Mouse (Mus musculus) kidney, postnatal 4 days (tissue): Measurements from ENCODE around the gene Tapt1.
A peak's percentile ranks its signal among the peaks of the same experiment; 100 is the strongest.
"Not testable (repeated sequence)": the region's sequence is repeated elsewhere in the genome, so short reads cannot be mapped to it uniquely, and the experiment has no call there.

Experiments used
- DNase-seq, 2 experiments: peaks; one replicate each; pipeline ENCODE4 v3.0.0; 2021; ENCODE audit warnings: mixed read lengths in 2 of 2

The Tapt1 gene

DNA sequence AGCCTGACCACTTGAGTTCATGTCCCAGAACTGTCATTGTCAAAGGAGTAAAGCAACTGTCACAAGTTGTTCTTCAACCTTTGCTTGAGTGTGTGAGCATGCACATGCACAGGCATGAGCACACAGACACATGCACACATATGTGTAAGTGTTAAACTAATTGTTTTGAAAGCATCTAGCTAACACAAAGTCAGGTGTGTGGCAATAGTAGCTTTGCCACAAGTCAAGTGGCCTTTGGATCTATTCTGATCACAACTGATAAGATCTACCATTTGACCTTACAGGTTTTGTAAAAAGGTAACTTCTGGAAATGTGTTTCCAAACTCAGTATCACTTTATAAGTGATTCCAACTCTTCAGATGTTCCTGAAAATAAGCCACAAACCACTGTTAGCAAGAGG lies 39.1 kb downstream of the Tapt1 start:
- no peak for DNase-seq

DNA sequence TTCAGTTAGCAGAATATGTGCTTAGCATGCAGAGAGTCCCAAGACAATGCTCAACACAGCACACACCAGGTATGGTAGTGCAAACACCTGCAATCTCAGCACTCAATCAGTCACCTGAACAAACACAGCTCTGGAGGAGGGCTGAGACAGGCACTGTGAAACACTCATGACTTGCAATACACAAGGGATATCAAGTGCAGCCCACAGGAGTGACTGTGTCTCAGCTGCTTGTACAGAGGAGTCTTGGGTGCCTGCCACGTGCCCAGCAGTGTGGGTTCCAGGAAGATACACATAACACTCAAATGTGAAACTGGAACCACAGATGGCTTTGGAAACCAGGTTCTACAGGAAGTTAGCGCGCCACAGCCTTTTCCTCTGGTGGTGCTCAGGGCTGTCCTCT lies 44.8 kb downstream of the Tapt1 start:
- no peak for DNase-seq

DNA sequence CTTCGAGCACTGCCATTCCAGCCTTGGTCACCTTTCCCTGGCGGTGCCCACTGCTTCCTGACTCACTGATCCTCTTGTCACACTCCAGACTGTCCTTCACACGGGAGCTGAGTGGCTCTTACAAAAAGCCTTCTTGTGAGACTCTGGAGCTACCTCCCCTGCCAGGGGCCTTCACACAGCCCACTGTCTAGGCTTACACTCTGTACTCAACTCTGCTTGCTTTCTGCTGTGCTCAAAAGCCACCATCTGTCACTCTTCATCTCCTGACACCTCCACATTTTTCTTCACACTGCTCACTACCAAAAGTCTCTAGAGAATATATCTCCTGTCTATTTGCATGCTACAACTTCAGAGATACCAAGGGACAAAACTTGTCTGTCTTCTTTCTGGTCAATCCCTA lies 46.0 kb downstream of the Tapt1 start:
- DNase-seq = no peak

DNA sequence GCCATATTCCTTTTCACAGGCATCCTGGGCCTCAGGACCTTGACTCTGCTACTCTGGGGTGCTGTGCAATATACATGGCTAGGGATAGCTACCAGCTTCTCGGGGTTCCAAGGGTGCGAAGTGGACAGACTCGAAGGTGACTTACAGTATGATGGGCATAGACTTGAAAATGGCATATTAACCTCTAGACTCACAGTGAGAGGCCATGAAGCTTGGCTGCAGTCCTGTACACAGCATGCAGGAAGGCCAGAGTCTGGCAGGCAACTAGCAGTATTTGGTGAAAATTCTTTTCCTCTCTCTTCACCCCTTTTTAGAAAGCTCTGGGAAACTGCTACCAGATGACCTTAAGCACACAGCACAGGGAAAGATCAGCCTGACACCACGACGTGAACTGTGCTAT lies 52.4 kb downstream of the Tapt1 start:
- no peak for DNase-seq

DNA sequence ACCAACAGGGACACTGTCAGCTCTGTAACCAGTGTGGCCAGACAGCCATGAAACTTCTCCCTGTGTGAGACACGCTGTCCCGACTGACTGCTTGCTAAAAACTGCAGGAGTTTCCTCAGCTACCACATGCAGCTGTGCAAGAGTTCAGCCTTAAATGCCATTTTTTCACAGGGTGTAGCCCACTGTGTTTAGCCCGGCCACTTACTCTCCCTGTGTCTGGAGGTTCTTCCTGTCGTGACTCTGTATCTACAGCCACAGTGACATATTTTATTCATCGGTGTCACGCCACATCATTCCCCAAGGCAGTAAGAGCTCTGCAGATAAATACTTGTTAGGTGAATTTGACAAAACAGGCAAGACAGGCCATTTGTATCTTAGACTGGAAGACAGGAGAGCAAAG lies 59.6 kb downstream of the Tapt1 start:
- DNase-seq = no peak

DNA sequence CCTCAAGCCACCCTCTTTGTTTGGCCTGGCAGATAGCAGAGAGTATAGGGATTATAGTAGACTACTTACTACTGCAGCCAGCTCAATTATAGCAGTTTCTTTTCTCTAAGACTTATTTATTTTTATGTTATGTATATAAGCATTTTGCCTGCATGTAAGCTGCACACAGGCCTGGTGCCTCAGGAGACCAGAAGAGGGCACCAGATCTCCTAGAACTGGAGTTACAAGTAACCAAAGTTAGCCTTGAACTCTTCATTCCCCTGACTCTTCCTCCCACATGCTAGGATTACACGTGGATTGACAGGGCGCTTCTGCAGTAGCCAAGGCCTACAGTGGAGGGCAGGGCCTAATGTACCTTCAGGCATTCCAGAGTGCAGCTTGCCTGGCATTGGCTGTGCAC lies 60.6 kb downstream of the Tapt1 start:
- peak; percentile 32 to 51 for DNase-seq

DNA sequence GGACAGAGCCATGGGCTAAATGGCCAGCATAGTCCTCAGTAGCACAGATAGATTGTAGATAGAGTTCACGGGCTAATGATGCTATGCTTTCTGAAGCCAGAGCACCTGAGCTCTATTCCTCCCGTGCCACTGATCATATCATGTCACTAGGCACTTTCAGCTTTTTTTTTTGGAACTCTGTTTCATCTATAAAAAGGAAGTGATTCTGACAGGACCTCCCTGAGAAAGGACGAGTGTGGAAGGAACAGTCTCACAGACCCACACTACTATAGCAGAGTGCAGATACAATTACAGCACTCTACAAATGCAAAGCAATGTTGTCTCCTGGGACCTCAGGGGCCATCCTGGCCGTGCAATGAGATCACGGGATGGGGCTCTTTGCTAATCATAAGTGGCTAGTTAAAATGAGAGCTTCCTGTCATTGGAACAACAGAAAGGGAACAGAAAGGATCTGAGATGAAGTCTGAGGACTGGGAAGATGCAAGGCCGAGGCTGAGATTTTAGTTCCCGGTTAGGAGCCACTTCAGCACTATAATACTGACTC lies 62.1 kb downstream of the Tapt1 start:
- DNase-seq = no peak

DNA sequence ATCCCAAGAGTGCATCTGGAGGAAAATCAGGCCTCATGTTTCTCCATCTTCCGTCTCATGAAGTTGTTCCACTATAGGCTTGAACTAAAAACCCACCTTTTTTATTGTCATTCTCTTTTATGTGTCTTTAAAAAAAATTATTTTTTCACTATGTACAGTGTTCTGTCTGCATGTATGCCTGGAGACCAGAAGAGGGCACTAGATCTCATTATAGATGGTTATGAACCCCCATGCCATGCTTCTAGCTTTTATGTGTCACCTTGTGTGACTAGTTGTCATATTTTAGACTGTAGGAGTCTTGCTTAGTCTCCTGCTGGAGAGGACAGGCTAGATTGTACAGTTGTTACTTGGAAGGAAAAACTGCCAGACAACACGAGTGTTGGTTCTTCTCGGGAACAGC lies 63.1 kb downstream of the Tapt1 start:
- DNase-seq = no peak

DNA sequence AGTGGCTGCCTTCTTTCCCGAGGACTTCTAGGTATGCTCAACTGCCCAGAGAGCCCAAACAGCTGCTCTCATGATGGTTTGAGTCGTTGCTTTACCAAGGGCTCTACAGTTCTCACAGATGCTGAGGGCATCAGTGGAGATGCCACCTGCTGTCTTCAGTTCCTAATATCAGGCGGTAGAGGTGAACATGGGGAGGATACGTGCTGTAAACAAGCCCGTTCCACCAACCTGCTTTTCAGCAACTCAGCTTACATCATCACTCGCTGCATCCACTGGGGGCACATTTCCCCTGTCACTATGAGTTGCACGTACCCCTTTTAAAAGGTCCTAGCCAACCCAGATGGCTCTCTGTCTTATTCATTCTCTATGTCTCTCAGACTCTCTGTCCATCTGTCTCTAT lies 63.6 kb downstream of the Tapt1 start:
- DNase-seq = no peak

DNA sequence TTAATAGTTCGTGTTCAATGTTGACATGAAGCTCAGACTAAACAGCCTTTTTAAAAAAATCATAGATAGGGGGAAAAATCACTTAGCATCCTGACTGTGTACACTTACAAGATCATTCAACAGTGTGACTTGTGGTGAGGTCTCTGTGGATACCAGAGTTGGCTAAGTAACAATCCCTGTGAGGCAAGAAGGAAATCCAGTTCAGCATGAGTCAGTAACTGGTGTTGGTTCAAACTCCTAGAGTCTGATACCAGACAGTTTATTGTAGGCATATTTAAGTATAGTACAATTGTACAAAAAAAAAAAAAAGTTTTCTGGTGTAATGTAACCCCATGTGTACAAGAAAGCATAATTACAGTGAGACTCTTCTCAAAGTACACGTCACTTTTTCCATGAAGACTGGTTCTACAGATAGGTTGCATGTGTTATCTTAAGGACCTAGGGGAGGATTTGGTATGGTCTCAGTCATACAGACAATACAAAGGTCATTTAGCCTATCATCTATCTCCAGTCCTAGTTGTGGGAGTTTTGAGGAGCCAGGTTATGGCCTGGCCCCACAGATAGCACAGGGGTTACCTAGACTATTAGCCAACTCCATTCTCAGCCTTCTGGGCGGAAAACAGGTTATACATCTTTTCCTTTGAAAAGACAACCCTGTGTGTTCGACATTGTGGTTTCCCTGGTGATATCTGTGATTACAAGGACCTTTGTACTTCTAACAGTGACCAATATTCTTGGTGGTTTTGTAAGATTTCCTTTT lies 66.6 kb downstream of the Tapt1 start:
- DNase-seq = no peak

DNA sequence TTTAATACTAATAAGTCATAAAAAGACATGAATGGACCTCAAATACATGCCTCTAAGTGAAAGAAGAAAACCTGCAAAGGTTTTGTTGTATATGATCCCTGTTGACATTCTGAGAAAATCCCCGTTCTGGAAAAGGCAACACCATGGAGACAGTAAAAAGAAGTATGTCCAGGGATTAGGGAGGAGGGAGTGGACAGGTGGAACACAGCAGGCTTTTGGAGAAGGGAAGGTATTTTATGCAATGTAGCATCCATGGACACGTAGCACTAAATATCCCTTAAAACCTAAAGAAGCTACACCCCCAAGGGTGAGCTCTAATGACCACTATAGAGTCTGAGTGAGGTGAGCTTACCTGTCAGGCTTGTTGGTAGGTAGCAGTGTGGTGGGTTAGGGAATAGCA lies 67.2 kb downstream of the Tapt1 start:
- no peak for DNase-seq

DNA sequence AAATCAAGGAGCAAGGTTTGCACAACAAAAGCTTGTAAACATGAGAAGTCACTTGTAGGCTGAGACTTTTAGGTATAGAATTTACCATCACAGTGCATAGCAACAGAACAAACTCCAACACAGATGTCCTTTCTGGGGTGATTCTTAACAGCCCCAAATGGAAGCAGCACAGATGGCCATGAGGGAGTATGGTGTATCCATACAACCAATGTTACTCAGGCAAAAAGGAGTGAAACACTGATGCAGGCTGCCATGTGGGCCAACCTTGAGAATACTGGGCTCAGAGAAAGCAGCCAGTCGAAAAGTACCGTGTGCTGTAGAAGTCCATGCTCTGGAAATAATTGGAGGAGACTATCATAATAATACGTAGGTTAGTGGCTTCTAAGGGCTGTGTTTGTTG lies 68.0 kb downstream of the Tapt1 start:
- no peak for DNase-seq

DNA sequence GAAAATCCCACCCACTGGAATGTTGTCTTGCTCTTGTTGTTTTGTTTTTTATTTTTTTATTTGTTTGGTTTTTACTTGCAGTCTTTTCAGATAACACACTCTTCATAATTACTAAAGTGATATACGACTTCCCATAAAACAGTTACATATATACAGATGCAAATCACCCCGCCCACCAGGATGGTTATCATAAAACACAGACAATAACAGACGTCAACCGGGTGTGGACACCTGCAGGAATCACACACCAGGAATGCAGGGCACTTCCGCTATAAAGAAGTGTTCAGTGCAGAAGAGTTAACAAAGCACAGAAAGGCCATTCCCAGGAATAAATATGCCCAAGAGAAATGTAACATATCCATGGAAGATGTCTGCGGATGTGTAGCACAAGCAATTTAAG lies 68.7 kb downstream of the Tapt1 start:
- DNase-seq = no peak

DNA sequence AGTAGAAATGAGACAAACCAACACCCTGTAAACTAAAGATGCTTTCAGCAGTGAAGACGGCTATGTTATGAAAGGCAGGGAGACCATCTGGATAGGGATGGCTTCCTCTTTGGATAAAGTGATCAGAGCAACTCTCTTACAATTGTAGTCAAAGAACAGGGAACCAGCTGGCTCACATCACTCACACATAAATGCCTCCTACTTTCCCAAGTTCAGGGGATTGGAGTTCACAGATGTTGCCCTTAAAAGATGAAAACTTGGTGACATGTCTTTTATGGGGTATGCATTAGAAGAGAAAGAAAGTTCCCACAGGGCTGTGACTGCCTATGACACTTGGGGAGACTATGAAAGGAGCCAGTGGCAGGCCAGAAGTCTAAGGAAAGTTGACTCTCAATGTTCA lies 73.4 kb downstream of the Tapt1 start:
- DNase-seq = peak; percentile 46 to 47

DNA sequence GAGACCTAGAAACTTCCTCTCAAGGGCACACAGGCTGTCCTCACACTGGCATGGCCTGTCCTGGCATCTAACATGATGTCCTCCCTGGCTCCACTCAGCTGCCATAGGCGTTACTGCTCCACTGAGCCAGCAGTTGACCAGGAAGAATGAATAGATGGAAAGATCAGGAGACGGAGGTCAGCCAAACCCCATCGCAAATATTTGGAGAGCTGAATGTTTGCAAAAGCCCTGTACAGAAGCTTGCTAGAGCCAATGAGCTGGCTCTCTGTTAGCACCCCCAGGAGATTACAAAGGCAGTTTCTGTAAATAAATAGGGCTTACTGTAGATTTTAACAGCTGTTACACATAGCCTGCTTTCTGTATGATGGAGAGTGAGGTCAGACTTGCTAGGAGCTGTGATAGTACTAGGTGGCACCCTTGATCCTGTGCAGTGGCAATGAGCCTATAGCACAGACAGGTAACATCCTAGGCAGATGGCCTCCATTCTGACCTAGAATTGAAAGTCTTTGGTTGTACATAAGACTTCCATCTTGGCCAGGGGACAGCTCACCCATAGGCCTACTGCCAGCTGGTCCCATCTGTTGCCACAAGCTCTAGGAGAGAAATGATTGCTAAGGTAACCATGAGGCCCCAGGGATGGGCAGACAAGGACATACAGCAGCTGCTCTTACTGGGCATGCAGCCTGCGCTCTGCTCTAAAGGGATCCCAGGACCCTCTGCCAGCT lies 74.9 kb downstream of the Tapt1 start:
- DNase-seq = peak; percentile 34 to 44

DNA sequence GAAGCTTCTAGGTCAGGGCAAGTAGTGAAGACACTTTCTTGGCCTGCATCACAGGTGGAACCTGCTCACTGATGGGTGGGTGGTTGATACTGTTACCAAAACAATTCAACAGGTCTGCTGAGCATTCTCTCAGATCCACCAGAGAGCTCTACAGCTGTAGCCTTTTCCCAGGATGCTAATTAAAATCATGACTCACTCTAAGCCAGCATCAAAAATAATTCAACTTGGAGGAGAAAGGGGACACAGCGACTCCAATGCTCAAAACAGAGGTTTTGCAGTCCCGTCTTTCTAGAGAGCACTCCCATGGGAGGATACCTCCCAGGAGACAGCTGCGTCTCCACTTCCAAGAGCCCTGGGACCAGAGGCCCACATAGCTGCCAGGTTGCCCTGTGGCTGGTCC lies 78.7 kb downstream of the Tapt1 start:
- no peak for DNase-seq

DNA sequence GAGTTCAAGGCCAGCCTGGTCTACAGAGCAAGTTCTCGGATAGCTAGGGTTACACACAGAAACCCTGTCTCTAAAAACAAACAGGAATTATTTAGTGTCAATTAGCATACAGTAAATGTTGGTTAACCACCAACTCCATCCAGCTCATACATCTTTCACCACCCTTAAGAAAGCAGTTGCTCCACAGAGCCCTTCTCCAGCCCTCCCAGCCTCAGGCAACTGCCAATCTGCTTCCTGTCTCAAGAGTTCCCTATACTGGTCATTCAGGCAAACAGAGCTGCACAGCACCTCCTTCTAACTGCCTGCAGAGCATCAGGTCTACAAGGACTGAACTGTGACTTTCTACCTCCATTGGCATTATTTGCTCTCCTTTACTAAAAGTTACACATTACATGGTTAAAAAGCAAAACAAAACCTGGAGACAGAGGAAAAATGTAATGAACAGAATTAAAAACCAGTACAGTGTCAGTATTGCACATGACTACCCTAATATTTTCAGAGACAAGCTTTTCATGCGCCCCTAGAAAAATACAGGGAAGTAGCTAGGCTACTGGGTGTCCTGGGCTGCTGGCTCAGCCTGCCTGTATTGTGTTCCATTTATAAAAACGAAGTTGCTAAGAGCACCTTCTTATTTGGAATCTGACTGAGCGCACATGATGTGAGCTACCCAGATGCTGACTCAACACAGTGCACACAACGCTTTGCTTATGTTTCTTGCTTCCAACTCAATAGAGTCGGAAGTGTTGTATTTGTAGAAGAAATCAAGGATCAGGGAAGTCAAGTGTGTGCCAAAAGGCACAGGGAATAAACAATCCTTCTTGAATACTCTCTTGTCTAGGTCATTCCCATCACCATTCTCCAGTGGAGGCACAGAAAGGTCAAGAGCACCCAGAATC lies 79.7 kb downstream of the Tapt1 start:
- DNase-seq = no peak

DNA sequence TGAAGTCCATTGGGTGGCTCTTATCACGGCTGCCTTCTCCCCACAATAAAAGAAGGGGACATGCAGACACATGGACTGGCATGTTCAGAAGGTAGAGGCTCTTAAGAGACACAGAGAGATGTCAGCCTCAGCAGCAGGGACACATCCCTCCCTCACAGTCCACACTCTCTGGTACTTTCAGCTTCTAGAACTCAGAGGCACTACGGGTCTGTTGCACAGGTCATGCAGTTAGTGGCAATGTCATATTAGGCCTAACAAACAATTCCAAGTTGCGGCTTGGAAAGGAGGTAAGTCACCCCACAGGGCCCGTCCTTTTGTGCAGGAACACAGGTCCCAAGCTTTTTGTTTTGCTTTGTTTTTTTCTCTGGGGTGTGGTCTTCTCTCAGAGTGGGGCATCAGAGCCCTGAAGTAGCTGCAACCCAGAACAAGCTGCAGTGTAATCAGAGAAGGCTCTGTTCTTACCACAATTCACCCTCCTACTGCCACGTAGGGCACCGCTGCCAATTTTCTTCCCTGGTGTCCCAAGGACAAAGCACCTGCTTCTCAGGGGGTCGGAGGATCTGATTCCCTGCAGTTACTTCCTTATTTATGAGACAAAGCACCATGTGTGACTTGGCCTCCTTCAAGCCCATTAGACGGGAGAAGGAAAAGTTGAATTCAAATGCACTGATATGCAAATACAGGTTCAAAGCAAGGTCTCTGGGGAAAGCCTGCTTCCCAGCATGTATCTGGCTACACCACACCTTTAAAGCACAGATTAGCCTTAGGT lies 82.8 kb downstream of the Tapt1 start:
- DNase-seq = no peak

DNA sequence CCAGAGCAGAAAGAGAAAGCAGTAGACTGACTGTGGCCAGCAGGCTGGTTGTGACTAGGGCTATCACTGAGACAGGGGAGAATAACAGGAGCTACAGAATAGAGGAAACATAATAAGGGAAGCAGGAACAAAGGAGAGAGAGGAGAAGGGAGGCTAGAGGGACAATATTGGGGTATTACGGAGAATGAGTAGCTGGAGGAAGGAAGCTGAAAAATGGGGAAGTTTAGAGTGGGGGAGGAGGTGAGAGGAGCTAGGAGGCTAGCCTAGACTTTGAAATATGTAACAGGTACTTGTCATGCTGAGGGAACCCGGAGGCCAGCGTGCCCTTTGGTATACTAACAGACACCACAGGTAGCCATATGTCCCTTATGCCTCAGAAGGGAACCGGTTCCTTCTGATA lies 98.9 kb downstream of the Tapt1 start:
- DNase-seq = no peak

DNA sequence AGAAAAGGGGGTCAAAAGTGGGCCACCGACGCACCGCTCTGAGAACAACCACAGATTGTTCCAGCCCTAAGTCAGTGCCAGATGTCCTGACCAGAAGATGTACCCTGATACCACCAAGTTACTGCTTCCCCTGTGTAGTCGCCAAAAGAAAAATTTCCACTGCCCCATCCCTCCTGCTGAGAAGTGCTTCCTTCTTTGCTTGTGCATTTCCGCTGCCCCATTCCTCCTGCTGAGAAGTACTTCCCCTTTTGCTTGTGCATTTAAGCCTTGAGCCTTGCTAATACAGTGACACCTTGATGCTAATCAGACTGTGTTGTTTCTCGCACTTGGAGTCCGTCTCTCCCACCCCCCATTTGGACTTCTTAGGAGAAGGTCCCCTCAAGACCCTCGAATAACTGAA lies 99.9 kb downstream of the Tapt1 start:
- not testable (repeated sequence) for DNase-seq
